Mouse (Mus musculus) midbrain, embryonic 13.5 days (tissue): ENCODE data around the gene Dtwd1. TPM values are rescaled to one million over a fixed set of nuclear protein-coding genes. Genes with fewer than 3 reads are reported as not detected.
"Not testable (repeated sequence)": the region's sequence is repeated elsewhere in the genome, so short reads cannot be mapped to it uniquely, and the experiment has no call there.

Experiments
- ATAC-seq: fragments of 200-750 bp; cut with Nextera tagmentation; 2 replicates; pipeline ENCODE4 v1.8.0; 2017; ENCODE audit warnings: mild to moderate bottlenecking, moderate TSS enrichment, moderate library complexity
- H3K27ac ChIP-seq: fragments of 300-500 bp; sonication (generic); 2 replicates; pipeline ENCODE4 v1.5.1; 2015; ENCODE audit warnings: inconsistent platforms, mild to moderate bottlenecking, moderate library complexity
- H3K27me3 ChIP-seq: fragments of 300-500 bp; sonication (generic); 2 replicates; pipeline ENCODE4 v1.6.1; 2015; ENCODE audit warnings: mild to moderate bottlenecking, inconsistent platforms
- H3K36me3 ChIP-seq: fragments of 300-500 bp; sonication (generic); 2 replicates; pipeline ENCODE4 v1.6.1; 2015; ENCODE audit warnings: mild to moderate bottlenecking, inconsistent platforms
- H3K4me1 ChIP-seq: fragments of 300-500 bp; sonication (generic); replicated peaks from 2 replicates; pipeline ENCODE4 v1.6.1; 2015; ENCODE audit warnings: inconsistent platforms
- H3K4me2 ChIP-seq: fragments of 300-500 bp; sonication (generic); replicated peaks from 2 replicates; pipeline ENCODE4 v1.6.1; 2015; ENCODE audit warnings: moderate library complexity, mild to moderate bottlenecking, inconsistent platforms
- H3K4me3 ChIP-seq: fragments of 300-500 bp; sonication (generic); replicated peaks from 2 replicates; pipeline ENCODE4 v1.5.1; 2015; ENCODE audit warnings: mild to moderate bottlenecking, inconsistent platforms
- H3K9ac ChIP-seq: fragments of 300-500 bp; sonication (generic); replicated peaks from 2 replicates; pipeline ENCODE4 v1.6.1; 2015; ENCODE audit warnings: mild to moderate bottlenecking, inconsistent platforms
- H3K9me3 ChIP-seq: fragments of 300-500 bp; sonication (generic); 2 replicates; pipeline ENCODE4 v1.6.1; 2016; ENCODE audit warnings: mild to moderate bottlenecking, inconsistent platforms
- whole genome bisulfite sequencing: fragments of 180-500 bp; shearing (Covaris S2); methylation state at CpG from one replicate; pipeline ENCODE4 v1.1.7; 2015; 5-methylcytosine and 5-hydroxymethylcytosine counted together
- polyA plus RNA-seq: library from polyadenylated mRNA; unstranded; fragments of >200 nt; fragmentation: Nextera tagmentation; extraction: Ambion mirVana; gene quantifications from 2 replicates; pipeline ENCODE4 v1.2.1, GENCODE M21; 2015

Dtwd1 gene
- polyA plus RNA-seq, 1 experiment from 2014 or later = 21.1 TPM

DNA sequence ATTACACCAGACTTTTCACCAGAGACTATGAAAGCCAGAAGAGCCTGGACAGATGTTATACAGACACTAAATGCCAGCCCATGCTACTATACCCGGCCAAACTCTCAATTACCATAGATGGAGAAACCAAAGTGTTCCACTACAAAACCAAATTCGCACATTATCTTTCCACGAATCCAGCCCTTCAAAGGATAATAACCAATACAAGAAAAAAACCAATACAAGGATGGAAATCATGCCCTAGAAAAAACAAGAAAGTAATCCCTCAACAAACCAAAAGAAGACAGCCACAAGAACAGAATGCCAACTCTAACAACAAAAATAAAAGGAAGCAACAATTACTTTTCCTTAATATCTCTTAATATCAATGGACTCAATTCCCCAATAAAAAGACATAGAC is 62.9 kb downstream of the Dtwd1 start, which contains the start of gene Gm17555:
Gene Gm17555 (plus strand): TSS at position 301 of the 400 bp plus-strand sequence.
- H3K9ac ChIP-seq, H3K27ac ChIP-seq, H3K4me2 ChIP-seq, H3K36me3 ChIP-seq, H3K4me3 ChIP-seq, ATAC-seq, H3K27me3 ChIP-seq, H3K4me1 ChIP-seq, H3K9me3 ChIP-seq: not testable (repeated sequence)
- WGBS = 88% methylated on average over 3 of the region's 3 CpGs

Other genes with a start within 250 kb of the Dtwd1 start
- 0.27 and 0.70 TPM in 2 replicates for gene Fgf7, start 117.5 kb upstream of the Dtwd1 start, polyA plus RNA-seq
- not detected in 2 replicates for gene Fam227b, start 137 bp upstream of the Dtwd1 start, polyA plus RNA-seq
- gene Gm17555, start 63.0 kb downstream of the Dtwd1 start, polyA plus RNA-seq = not detected in 2 replicates